Mouse (Mus musculus) kidney, adult 9 months (tissue): ENCODE data around the gene Prss48.

ENCODE experiments used
- DNase-seq: peaks from one replicate; pipeline ENCODE4 v3.0.0; 2022

Gene Prss48

DNA sequence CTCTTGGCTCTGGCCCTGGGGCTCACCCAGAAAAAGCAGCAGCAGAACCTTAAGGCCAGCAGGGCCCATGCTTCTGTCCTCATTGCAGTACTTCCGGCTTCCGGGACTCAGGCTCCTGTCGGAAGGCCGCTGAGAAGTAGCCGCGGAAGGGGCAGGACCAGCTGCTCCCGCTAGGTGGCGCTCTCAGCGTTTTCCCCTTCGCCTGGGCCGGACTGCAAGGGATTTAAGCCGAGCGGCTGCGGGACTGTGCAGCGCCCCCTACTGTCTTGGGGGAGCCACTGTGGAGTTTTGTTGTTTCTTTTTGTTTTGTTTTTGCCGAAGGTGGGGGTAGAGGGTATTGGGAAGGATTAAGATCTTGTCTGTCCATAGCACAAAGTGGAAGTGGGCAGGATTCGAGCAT, at the start of gene Prss48:
Gene Prss48 (minus strand): TSS at position 69 of the 400 bp plus-strand sequence.
- DNase-seq = no peak

DNA sequence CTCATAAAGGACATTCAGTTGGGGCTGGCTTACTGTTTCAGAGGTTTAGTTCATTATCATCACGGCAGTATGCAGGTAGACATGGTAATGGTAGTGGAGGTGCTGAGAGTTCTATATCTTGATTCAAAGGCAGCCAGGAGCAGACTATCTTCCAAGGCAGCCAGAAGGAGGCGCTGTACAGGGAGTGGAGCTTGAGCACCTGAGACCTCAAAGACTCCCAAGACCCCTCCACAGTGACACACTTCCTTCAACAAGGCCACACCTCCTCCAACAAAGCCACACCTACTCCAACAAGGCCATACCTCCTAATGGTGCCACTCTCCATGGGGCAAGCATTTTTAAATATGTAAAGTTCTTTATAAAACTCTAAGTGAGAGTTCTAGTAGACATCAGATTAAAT, 46.8 kb upstream of the Prss48 start:
- DNase-seq = no peak

DNA sequence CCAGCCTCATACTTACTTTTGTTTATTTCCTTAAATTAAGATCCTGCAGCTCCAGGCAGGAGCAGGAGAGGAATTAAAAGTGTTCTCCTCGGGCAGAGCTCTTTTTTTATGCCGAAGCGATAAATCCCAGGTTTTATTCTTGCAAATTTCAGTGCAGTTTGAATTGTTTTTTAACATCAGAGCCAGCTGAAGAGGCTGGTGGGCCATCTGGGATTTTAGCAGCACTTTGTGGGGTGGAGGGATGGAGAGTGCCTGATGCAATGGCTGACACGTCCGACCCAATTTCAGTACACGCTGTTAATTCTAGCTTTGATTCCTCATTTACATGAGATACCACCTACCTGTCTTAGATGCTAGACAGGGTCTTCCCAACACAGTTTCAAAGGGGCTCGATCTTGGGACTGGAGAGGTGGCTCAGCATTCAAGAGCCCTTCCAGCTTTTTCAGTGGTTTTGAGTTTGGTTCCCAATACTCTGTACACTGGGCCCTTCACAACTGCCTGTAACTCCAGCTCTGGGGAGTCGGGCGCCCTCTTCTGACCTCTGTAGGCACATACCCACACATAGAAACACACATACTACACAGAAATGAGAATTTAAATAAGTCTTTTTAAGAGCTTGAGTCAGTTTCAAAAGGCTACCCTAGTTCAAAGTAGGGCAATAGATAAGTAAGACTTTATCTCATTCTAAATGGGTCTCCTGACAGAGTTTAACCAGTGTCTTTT, 45.6 kb upstream of the Prss48 start:
- DNase-seq = no peak

DNA sequence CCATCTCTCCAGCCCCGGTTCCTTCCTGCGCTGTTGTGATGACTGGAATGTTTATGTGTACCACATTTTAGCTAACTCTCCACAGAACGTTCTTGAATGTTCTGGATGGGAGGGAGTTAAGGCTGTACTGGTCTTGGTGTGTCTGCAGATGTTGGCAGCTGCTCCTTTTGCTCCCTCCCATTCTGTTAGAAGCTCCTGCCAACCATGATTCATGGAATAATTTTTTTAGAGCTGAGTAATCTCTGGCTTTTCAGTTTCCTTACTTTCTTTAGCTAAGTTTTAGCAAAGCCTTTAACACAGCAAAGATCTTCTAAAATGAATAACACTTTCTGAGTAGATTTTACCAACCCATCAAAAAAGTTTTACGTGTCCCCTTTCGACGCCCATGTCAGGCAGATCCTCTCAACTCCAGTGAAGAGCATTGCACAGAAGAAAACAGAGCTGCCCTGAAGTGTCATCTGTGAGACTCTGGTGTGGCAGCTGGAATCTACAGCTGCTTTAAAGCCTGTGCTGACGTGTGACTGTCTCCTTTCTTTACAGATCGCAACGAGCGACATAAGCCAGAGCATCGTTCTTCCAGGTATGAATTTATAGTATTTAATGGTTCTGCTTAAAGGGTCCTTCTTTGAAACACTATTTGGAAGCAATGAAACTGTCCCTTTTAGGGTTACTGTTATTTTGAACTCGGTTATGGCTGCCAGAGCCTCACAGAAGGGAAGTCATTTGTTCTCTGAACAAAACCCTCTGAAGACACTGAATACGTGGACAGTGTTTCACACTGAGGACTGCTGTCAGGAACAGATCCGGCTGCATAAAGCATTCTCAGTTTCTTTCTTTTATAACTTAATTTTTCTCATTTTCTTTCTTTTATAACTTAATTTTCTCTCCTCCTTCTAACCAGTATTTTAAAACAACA, 38.3 kb upstream of the Prss48 start:
- DNase-seq = peak; percentile 25

DNA sequence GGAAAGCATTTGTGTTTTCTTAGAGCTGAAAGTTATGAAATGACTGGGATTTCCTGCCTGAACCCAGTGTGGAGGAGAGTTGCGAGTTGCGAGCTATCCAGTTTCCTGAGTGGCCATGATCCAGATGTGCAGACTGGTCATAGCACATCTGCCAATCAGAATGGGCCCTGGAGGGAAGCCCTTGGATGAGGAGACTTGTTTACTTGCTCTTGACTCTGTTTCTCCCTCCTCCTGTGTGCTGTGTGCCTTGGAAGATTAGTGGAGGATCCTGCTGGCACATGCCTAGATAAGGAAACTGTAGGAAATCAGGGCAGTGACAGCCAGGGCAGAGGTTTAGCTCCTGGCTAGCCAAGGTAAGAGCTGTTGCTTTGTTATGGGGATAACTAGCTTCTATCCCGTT, 36.4 kb upstream of the Prss48 start:
- peak; percentile 42 for DNase-seq

DNA sequence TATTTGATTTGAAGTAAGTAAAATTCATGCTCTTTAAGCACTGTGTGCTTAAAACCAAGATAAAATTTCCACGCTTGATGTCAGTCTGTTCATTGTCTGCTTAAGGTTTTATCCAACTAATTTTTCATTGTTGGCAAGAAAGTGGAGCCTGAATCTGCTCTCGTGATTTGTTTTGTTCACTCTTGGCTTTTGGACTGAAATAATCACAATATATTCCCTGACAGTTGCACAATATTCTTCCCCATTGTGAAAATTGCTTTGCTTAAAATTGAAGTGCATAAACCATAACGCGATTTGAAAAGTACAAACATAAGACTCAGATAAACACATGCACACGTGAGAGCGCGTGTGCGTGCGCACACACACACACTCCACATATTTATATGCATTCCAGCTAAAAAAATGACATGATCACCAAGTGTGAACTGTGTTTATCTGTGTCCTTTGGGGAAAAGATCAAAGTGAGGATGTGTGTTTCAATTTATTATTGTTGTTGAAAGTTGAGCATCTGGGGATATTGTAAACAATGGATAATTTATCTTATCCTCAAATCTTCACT, 35.7 kb upstream of the Prss48 start:
- no peak for DNase-seq

DNA sequence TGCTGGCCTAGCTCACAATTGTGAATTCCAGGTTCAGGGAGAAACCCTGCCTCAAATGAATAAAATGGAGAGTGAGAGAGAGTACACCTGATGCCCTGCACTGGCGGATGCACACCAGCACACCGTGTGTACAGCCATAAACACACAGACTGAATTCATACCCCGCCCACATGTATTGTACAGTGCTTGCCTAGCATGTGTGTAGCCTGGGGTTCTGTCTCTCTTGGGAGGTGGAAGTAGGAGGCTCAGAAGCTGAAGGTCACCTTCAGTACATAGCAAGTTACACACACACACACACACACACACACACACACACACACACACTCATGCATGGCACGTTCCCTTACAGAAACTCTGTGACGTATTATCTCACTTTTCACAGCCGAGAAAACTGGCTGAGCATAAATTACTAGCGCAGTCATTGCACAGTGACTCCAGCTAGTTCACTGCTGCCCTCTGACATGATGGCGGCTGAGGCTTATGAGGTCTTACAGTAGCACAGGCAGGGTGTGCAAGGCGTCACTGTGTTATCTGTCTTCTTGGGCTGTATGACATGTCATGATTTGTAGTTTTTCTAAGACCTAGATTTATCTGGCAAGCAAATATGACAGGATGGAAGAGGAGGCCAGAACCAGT, 31.3 kb upstream of the Prss48 start:
- no peak for DNase-seq

DNA sequence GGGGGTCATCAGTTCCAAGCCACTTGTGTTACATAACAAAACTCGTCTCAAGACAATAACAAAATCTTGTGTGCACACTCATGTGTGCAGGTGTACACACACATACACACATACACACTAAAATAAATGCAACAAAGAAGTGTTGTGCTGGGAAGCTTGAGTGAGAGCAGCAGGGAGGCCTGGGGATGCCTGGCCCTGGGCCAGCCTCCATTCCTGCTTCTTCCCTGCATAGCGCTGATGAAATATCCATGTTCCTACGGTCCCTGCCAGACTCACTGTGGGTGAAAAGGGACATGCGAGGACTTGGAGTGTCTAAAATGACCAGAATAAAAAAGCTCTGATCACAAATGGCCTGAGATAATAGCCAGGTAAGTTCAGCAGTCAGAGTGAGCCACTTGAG, 28.3 kb upstream of the Prss48 start:
- no peak for DNase-seq

DNA sequence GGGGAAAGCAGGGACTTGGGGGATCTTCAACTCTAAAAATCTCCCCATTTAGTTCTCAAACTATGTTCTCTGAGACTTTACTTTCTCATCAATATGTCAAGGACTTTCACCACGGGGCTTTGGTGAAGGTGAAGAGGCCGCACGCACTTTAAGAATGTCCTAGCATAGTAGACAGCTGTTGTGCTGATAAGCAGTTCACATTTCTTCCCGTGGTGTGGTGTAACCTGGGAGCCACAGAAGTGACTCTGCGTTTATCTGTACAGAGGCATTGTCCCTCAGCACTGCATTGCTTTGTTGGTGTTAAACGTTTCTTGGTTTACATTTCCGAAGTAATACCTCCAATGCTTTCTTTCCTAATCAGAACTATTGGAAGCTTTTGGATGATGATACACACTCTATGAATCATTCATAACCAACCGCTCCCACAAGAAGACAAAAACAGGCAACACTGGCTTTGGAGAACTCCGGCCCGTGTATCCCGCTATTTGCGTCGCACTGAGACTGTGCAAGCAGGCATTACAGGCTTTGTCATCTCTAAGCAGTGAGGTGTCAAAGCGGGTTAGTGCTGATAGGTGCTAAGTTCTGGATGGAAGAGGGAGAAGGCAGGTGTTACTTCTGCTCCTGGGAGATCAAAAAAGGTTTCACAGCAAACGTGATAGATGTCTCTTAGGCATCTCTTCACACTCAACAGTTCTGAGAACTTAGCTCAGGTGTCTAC, 26.5 kb upstream of the Prss48 start:
- no peak for DNase-seq

DNA sequence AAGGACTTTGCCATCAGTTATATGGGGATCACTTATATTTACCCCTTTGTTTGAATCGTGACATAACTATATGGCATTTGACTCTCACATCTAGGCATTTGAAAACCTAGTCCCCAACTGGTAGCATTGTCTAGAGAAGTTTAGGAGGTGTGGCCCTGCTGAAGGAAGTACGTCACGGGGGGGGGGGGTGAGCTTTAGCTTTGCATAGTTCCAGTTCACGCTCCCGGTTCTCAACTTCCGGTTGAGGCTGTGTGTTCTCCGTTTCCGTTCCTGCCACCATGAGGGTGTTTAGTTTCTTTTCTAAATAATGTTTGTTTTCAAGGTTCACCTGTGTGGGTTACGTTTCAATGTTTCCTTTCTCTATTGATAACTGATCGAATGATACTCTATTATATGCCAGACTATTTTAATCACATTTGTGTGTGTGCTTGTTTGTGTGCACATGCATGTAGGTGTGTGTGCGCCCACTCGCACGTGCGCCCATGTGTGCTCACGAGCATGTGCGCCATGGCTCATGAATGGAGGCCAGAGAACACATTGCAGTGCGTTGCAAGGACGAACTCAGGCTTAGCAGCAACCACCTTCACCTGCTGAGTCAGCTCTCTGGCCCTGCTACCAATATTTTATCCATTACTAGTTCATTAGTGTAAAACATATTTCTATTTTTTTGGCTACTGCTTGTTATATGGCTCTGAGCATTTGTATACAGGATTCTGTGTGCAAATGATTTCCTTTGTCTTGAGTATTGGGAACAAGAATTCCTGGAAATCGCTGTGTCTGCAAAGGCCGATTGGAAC, 23.2 kb upstream of the Prss48 start:
- DNase-seq = no peak

DNA sequence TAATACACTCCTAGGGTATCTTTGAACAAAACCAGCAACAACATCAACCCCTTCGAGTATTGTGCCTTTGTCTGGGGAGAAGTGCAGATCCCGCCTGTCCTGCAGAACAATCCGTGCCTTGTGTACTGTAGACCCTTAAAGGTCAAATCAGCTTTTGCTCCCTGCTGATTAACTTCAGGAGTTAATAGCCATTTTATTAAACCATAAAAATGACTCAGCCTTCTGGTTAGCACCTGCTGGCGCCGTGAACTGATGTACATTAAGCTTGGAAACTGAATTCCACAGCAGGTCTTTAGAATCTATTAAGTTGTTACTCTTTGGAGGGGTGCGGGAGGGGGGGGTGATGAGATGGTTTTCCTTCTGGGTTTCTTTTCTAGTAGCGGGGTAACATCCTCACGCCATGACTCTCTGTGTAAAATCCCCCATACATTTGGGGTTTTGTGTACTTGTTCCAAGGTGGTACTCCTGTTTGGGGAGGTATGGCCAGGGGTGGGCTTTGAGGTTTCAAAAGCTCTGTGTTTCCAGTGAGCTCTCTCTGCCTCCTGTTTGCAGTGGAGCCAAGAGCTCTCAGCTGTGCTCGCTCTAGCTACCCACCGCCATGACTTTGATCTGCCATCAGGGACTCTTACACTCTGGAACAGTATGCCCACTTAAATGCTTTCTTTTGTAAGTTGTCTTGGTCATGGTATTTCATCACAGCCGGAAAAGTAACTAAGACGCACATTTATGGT, 21.9 kb upstream of the Prss48 start:
- no peak for DNase-seq

DNA sequence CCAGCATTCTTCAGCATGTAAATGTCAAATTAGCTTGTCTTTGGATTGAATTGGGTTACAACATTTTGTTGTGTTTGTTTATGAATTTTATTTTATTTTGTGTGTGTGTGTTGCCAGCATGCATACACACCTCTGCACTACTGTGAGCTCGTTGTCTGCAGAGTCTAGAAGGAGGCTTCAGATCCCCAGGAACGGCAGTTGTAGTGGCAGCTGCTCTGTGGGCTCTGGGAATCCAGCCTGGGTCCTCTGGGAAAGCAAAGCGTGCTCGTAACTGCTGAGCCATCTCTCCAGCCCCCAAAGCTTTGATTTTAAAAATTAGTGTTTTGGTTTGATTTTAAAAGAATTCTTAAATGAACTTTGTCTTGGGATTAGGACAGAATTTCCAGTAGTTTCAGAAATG, 19.4 kb upstream of the Prss48 start:
- DNase-seq = no peak

DNA sequence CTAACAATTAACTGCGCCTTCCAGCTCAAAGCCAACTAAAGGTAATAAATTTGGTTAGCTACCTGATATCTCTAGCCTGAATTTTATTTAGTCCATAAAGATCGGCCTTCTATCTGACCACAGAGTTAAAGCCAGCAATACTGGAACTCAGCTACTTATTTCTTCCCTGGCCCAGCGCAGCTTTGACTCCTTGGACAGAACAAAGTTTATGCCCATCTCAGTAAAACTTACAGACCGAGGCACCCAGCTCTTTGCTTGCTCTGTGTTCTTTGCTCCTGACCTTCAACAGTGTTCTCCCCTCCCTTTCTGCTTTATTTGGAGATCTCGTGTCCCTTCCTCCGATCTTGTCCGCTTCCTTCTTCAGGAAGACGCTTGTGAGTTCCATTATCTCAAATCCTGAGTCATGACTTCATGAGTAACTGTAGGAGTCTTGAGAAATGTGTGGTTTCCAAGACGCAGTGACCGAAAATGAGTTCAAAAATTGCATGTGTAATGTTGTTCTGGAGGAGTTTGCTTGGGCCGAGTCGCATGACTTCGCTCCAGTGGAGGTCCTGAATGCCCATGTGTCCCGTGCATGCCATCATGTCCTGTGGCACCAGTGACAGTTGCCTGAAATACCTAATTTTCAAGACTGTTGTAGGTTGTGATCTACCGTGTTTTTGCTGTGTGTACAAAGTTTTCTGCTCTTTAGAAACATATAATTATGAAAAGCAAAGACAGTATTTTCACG, 18.8 kb upstream of the Prss48 start:
- no peak for DNase-seq

DNA sequence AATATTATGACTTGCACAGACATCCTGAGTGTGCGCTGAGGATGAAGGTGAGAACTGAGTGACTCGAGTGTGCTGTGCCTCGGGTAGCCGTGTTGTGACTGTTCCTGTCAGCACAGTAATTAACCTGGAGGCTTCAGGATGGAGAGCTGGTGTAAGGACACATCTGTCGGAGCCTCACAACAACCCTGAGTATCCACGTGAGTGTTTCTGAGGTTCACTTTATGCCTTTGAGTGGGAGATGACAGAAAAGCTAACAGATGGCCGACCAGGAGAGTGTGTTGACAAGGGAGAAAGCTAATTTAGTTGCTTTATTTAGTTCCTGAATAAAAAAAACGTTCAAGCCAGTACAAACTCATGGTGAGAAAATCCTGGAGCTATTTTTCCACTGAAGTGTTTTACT, 15.2 kb upstream of the Prss48 start:
- no peak for DNase-seq

DNA sequence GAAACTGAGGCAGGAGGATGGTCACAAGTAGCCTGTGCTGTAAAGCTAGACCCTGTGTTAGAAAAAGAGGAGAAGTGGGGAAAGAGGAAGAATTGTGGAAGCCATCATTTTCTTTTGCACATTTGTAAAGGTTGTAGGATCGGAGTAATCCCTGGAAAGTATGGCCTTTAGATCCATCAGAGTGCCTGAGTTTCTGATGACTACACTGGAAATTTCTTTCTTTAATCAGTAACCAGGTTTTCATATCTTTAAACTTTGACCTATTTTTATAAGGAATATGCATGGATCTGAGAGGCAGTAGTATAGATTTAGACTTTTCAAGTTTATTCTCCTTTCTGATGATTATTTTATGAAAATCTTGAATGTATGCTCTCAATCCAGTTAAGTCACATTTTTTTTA, 14.7 kb upstream of the Prss48 start:
- no peak for DNase-seq

DNA sequence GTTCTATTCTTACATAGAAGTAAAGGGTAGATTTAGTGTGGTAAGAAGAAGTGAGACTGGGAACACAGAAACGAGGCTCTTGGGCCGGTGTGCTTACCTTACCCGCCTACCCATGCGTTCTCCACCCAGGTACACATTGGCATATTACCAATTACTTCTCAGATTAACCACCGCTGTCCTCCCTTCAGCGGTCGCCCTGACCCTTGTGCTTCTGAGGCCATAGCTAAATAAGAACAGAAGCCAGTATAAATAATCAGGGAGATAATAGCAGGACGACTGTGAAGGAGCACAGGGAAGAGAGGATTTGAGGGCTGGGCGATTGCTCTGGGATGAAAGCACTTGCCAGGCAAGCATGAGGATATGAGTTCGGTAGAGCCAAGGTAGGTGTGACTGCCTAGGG, 11.5 kb upstream of the Prss48 start:
- peak; percentile 47 for DNase-seq

DNA sequence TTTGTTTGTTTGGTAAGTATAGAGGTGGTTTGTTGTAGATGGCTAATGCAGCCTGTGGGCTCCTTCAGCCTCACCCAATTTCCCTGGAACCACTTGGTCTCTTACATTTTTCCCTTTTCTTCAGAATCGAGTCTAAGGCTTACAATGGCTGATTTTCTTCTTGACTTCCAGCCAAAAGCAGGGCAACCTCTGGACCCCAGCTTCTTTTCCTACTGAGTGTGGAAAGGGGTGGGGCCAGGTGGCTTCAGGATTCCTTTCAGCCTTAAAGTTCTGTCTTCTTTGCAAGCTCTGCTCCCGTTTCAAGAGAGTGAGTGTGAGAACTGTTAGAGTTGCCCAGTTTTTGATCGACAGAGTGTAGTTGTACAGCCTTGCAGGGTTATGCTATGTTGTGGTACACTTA, 9.5 kb upstream of the Prss48 start:
- peak; percentile 65 for DNase-seq

DNA sequence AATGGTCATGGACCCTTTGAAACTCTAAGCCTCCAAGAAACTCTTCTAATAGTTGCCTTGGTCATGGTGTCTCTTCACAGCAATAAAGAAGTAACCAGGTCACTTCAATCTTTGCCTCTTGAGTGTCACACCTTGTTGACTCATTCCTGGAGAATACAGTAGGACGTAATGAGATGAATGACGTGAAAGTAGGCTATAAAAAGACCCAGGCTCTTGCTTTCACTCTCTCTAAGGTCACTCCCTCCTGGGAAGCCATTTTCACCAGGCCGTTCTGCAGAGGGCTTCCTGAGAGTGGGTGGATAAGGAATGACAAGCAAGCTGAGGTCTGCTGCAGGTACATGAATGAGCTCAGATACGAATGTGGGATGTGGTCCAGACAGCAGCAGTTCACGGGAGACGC, 9.1 kb upstream of the Prss48 start:
- DNase-seq = no peak

DNA sequence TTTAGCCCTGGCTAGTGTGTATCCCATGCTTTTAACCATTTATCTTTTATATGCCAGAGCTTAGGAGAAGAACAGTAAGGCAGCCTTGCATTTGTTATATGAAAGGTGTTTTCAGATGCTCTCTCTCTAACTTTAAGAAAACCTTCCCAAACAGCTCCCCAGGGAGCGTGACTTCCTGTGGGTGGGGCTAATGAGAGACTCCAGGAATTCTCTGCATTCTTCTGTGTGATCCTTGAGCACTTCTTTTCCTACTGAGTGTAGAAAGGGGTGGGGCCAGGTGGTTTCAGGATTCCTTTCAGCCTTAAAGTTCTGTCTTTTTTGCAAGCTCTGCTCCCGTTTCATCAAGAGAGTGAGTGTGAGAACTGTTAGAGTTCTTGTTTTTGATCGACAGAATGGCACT, 8.3 kb upstream of the Prss48 start:
- no peak for DNase-seq

DNA sequence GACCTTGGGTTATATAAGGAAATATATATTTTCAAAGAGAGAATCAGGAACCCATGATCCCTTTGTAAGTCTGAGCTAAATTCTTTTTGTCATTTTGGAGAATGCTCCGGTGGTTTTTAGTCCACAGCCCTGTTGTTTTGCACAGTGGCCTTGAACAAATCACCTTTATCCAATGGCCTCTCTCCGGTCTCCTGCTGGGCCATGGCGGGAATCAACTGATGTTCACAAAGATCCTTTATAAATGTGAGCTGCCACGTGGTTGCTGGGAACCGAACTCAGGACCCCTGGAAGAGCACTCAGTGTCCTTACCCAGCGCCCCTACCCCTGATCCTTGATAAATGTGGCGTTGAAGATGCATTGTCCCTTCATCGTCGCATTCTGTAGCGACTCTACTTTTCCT, 2.5 kb upstream of the Prss48 start:
- DNase-seq = no peak

DNA sequence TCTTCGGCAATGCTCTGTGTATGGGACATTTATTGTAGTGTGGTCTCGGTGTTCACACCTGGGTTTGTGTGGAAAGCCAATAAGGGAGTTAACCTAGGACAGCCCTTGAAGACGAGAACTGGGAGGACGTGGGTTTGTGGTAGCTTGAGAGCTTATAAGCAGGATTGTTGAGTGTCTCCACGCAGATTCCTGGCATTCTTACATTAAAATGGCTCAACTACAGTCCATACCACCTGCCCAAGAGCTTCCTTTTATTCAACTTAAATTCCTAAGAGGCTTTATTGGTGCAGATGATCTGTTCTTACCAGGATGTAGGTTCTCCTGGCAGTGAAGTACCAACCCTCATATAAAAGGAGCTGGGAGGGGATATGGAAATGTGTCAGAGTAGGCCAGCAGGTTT, 649 bp upstream of the Prss48 start:
- no peak for DNase-seq
